Mouse (Mus musculus): ENCODE measurements around the gene Coq2.

DNA sequence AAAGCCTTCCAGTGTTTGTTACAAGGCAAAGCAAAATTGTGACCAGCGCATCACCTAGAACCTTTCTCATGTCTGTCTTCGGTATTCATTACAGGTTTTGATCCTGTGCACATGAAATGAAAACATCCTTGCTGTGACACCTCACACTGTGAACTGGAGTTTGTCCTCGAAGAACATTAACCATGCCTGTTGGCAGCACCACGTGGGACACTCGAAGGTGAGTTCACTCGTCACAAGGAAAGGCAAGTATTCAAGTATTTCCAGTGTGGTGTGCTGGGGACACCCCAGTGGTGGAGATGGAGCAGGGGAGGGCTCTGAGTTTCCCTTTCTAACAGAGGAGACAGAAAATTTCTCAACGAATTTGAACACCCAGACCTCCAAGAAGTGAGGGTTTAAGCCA is 24.0 kb downstream of the Coq2 start:
- no peak for TF ChIP-seq MAFK (IDR thresholded peaks at IDR 0.05; ENCODE audit: insufficient read depth, low read depth, low read length)
- no peak for TF ChIP-seq ZNF384 (IDR thresholded peaks at IDR 0.05; ENCODE audit: low read depth, low read length)
- no peak for TF ChIP-seq ZC3H11A (IDR thresholded peaks at IDR 0.05; ENCODE audit: borderline replicate concordance, low read depth, low read length)
